Mouse (Mus musculus) forelimb bud, embryonic 11.5 days (tissue): ENCODE measurements at regions not wholly inside any gene's neighbourhood (a gene's known extent, or its start where the extent isn't known, plus 50 kb on each side); places are given as distances from the start of the nearest gene placed in this dataset.

ENCODE experiments used
- DNase-seq: peaks from one replicate; pipeline ENCODE4 v3.0.0-alpha.2; 2012; ENCODE audit warnings: low read depth, low spot score

GRCm38 (mm10) chr12:59312703-59313102, 93.2 kb upstream of the Fbxo33 start:
- no peak for DNase-seq

- no peak for DNase-seq
These were observed 88.4 kb upstream of the Fbxo33 start for GRCm38 (mm10) chr12:59307958-59308357.

GRCm38 (mm10) chr12:59304522-59304921, 85.0 kb upstream of the Fbxo33 start:
- DNase-seq: no peak
